Mouse (Mus musculus) E14TG2a.4 (cell line): ENCODE results near the gene Rin3.

Source experiments
- CTCF ChIP-seq: conservative IDR thresholded peaks from 2 replicates; pipeline ENCODE4 v1.5.1; 2014; ENCODE audit warnings: low read length
- NANOG ChIP-seq: IDR thresholded peaks from 2 replicates; pipeline ENCODE4 v1.6.1; 2014; ENCODE audit warnings: borderline replicate concordance, low read length, mixed read lengths
- POU5F1 ChIP-seq: IDR thresholded peaks from 2 replicates; pipeline ENCODE4 v1.6.1; 2014; ENCODE audit warnings: low read length, borderline replicate concordance

DNA sequence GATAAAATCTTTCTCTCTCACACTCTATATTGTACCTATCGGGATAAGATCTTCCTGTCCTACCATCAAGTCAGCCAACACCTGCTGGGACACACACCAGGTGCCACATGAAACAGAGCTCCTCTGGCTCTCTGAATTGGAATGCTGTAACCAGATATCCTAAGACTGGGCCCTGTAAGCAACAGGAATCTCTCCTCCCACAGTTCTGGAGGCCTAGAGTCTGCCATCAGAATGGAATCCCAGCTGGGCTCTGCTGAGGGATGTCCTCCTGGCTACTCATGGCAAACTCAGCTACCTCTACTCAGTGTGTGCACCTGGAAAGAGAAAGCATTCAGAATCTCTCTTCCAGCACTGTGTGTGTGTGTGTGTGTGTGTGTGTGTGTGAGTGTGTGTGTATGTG, 38.9 kb upstream of the Rin3 start:
- no peak for TF ChIP-seq CTCF
- no peak for TF ChIP-seq NANOG
- no peak for TF ChIP-seq POU5F1
